Mouse (Mus musculus) bone marrow, adult 2 months (tissue): ENCODE measurements around the gene Dnajc1. TPM values are rescaled to one million over a fixed set of nuclear protein-coding genes. Genes with fewer than 3 reads are reported as not detected.

Source experiments
- H3K27ac ChIP-seq: fragments of 200-500 bp; 2 replicates; pipeline ENCODE4 v1.5.1; 2012; ENCODE audit warnings: low read depth, mild to moderate bottlenecking, control low read depth, inconsistent platforms, low read length; ENCODE audit not compliant: control insufficient read depth, poor library complexity, insufficient read depth
- H3K4me1 ChIP-seq: fragments of 200-500 bp; 2 replicates; pipeline ENCODE4 v1.6.1; 2011; ENCODE audit warnings: low read length; ENCODE audit not compliant: control insufficient read depth, insufficient read depth
- H3K4me3 ChIP-seq: fragments of 200-500 bp; replicated peaks from 2 replicates; pipeline ENCODE3; 2011; ENCODE audit warnings: mild to moderate bottlenecking, low read depth, low read length, control low read depth; ENCODE audit not compliant: control insufficient read depth
- CTCF ChIP-seq: fragments of 200-500 bp; IDR thresholded peaks from 2 replicates; pipeline ENCODE4 v1.5.1; 2011; ENCODE audit warnings: low read length, control low read depth; ENCODE audit not compliant: control insufficient read depth, insufficient read depth
- POLR2A ChIP-seq: fragments of 200-500 bp; IDR thresholded peaks from 2 replicates; pipeline ENCODE4 v1.6.1; 2011; ENCODE audit warnings: low read depth, mild to moderate bottlenecking, control low read depth, low read length, borderline replicate concordance; ENCODE audit not compliant: control insufficient read depth
- WGBS: fragments of 180-500 bp; shearing (Covaris S2); methylation state at CpG from one replicate; pipeline ENCODE4 v1.1.7; 2018; 5-methylcytosine and 5-hydroxymethylcytosine counted together
- polyA plus RNA-seq: library from polyadenylated mRNA; stranded (reverse); fragments of >200 nt; gene quantifications from 2 replicates; pipeline ENCODE4 v1.2.4, GENCODE M21; 2011; ENCODE audit warnings: low replicate concordance; ENCODE audit not compliant: missing spikeins, insufficient read depth, insufficient read length

Gene Dnajc1
- polyA plus RNA-seq: 4.4 and 9.6 TPM in 2 replicates

GRCm38 (mm10) chr2:18392331-18393021, at the start of gene Dnajc1:
Gene Dnajc1, minus strand, starts transcription at chr2:18392830.
- peak within 1 kb of the TSS; percentile 96 for H3K27ac ChIP-seq
- no peaks in the 10 kb centered on the region for H3K4me1 ChIP-seq
- TF ChIP-seq CTCF (no peak), POLR2A (peak; percentile 42; the same call in 1 of the 2 replicates)
- H3K4me3 ChIP-seq: peak within 1 kb of the TSS; percentile 77
- under 1% methylated on average over 69 of the region's 69 CpGs for WGBS

GRCm38 (mm10) chr2:18441871-18442270, 49.2 kb upstream of the Dnajc1 start:
- Histone ChIP-seq H3K4me1 (no peaks in the 10 kb centered on the region), H3K4me3 (no peak overlapping the region), H3K27ac (no peak overlapping the region)
- 83% methylated on average over 6 of the region's 6 CpGs for WGBS
- TF ChIP-seq POLR2A (no peak), CTCF (no peak)

GRCm38 (mm10) chr2:18415242-18415641, 22.6 kb upstream of the Dnajc1 start:
- no peak overlapping the region for H3K27ac ChIP-seq
- WGBS: 77% methylated on average over 3 of the region's 3 CpGs

GRCm38 (mm10) chr2:18403679-18404078, 11.0 kb upstream of the Dnajc1 start:
- Histone ChIP-seq H3K4me1 (no peaks in the 10 kb centered on the region), H3K27ac (no peak overlapping the region), H3K4me3 (no peak overlapping the region)
- TF ChIP-seq CTCF (no peak), POLR2A (no peak)
- 81% methylated on average over 1 of the region's 1 CpGs for WGBS

More at GRCm38 (mm10) chr2:18415242-18415641, 22.6 kb upstream of the Dnajc1 start:
- Histone ChIP-seq H3K4me1 (no peaks in the 10 kb centered on the region), H3K4me3 (no peak overlapping the region)
- TF ChIP-seq CTCF (no peak), POLR2A (no peak)

GRCm38 (mm10) chr2:18401771-18402170, 9.1 kb upstream of the Dnajc1 start:
- no peak overlapping the region for H3K4me3 ChIP-seq
- H3K4me1 ChIP-seq: no peaks in the 10 kb centered on the region
- 82% methylated on average over 2 of the region's 2 CpGs for WGBS
- no peak for TF ChIP-seq CTCF
- no peak for TF ChIP-seq POLR2A
- H3K27ac ChIP-seq: no peak overlapping the region

- H3K4me1 ChIP-seq: no peaks in the 10 kb centered on the region
- no peak for TF ChIP-seq CTCF
- TF ChIP-seq POLR2A: no peak
- H3K27ac ChIP-seq: peak overlapping the region; percentile 96; the same call in 1 of the 2 replicates
- H3K4me3 ChIP-seq: peak overlapping the region; percentile 77
- 61% methylated on average over 2 of the region's 2 CpGs for WGBS
Measured at GRCm38 (mm10) chr2:18393022-18393519, 441 bp upstream of the Dnajc1 start.

GRCm38 (mm10) chr2:18391861-18392260, 769 bp downstream of the Dnajc1 start:
- Histone ChIP-seq H3K4me1 (no peaks in the 10 kb centered on the region), H3K27ac (peak overlapping the region; percentile 96), H3K4me3 (peak overlapping the region; percentile 77)
- no peak for TF ChIP-seq CTCF
- TF ChIP-seq POLR2A: no peak
- 0% methylated on average over 11 of the region's 11 CpGs for WGBS

GRCm38 (mm10) chr2:18389631-18390030, 3.0 kb downstream of the Dnajc1 start:
- WGBS: 59% methylated on average over 1 of the region's 1 CpGs
- Histone ChIP-seq H3K4me3 (no peak overlapping the region), H3K4me1 (no peaks in the 10 kb centered on the region), H3K27ac (no peak overlapping the region)
- TF ChIP-seq POLR2A: no peak
- no peak for TF ChIP-seq CTCF

GRCm38 (mm10) chr2:18381662-18382061, 11.0 kb downstream of the Dnajc1 start:
- TF ChIP-seq POLR2A: no peak
- no peak for TF ChIP-seq CTCF
- no peak overlapping the region for H3K4me3 ChIP-seq
- no peaks in the 10 kb centered on the region for H3K4me1 ChIP-seq
- no peak overlapping the region for H3K27ac ChIP-seq
